Mouse (Mus musculus): Measurements from ENCODE around the gene Ypel2.
"Not testable (repeated sequence)": the region's sequence is repeated elsewhere in the genome, so short reads cannot be mapped to it uniquely, and the experiment has no call there.

Gene Ypel2

GRCm38 (mm10) chr11:86993041-86994037 is at the start of gene Ypel2:
Gene Ypel2, minus strand, starts transcription at chr11:86993707.
- peak; percentile 98 for DNase-seq

GRCm38 (mm10) chr11:87043052-87043451 is 49.5 kb upstream of the Ypel2 start:
- no peak for DNase-seq

GRCm38 (mm10) chr11:87039307-87039963 is 45.9 kb upstream of the Ypel2 start:
- no peak for DNase-seq

- DNase-seq = no peak
Observed at GRCm38 (mm10) chr11:87036180-87036579, 42.7 kb upstream of the Ypel2 start.

- DNase-seq = no peak
Observed at GRCm38 (mm10) chr11:87028212-87028611, 34.7 kb upstream of the Ypel2 start.

GRCm38 (mm10) chr11:87026096-87026875 is 32.8 kb upstream of the Ypel2 start:
- no peak for DNase-seq

GRCm38 (mm10) chr11:87025351-87025750 is 31.8 kb upstream of the Ypel2 start:
- DNase-seq = no peak

- not testable (repeated sequence) for DNase-seq
Observed at GRCm38 (mm10) chr11:87023240-87023639, 29.7 kb upstream of the Ypel2 start.

GRCm38 (mm10) chr11:87022765-87023164 is 29.3 kb upstream of the Ypel2 start:
- DNase-seq = no peak

- no peak for DNase-seq
Observed at GRCm38 (mm10) chr11:87021551-87021950, 28.0 kb upstream of the Ypel2 start.

GRCm38 (mm10) chr11:87020449-87020848 is 26.9 kb upstream of the Ypel2 start:
- no peak for DNase-seq

- no peak for DNase-seq
Observed at GRCm38 (mm10) chr11:87019431-87019830, 25.9 kb upstream of the Ypel2 start.

GRCm38 (mm10) chr11:87018081-87018480 is 24.6 kb upstream of the Ypel2 start:
- no peak for DNase-seq

- no peak for DNase-seq
Observed at GRCm38 (mm10) chr11:87015691-87016090, 22.2 kb upstream of the Ypel2 start.

GRCm38 (mm10) chr11:87010476-87010875 is 17.0 kb upstream of the Ypel2 start:
- DNase-seq = peak; percentile 20

GRCm38 (mm10) chr11:87007371-87007770 is 13.9 kb upstream of the Ypel2 start:
- no peak for DNase-seq

- no peak for DNase-seq
Observed at GRCm38 (mm10) chr11:87004960-87005755, 11.7 kb upstream of the Ypel2 start.

- DNase-seq = no peak
Observed at GRCm38 (mm10) chr11:87002078-87002829, 8.7 kb upstream of the Ypel2 start.

- no peak for DNase-seq
Observed at GRCm38 (mm10) chr11:87001217-87001616, 7.7 kb upstream of the Ypel2 start.

- DNase-seq = no peak
Observed at GRCm38 (mm10) chr11:86996266-86996665, 2.8 kb upstream of the Ypel2 start.

GRCm38 (mm10) chr11:86995625-86996221 is 2.2 kb upstream of the Ypel2 start:
- peak; percentile 45 for DNase-seq
